Mouse (Mus musculus) stomach, postnatal 0 days (tissue): ENCODE data around the gene Pianp.

ENCODE experiments used
- CTCF ChIP-seq: IDR thresholded peaks from 2 replicates; pipeline ENCODE4 v1.5.1; 2016; ENCODE audit warnings: antibody characterized with exemption, low read depth, mild to moderate bottlenecking, moderate library complexity
- EP300 ChIP-seq: optimal IDR thresholded peaks from 2 replicates; pipeline ENCODE3; 2016; ENCODE audit warnings: antibody characterized with exemption

DNA sequence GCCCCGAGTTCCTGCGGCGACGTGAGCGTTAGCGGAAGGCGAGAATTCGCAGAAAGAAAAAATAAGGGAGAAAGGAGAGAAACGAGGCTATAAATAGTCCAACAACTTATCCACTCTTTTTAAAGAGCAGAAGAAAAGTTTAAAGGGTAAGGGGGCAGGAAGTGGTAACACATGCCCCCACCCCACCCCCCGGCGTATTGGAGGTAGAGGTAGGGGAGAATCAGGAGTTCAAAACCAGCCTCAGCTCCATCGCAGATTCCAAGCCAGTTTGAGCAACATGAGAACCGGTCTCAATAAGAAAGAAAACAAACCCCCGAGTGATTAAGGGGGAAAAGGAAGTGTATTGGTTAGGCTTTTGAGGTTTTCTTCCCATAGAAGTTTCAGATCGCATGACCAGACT lies 30.7 kb upstream of the Pianp start:
- no peak for TF ChIP-seq CTCF
- no peak for TF ChIP-seq EP300
